Mouse (Mus musculus): ENCODE results near the gene Uqcr11.

Uqcr11 gene

DNA sequence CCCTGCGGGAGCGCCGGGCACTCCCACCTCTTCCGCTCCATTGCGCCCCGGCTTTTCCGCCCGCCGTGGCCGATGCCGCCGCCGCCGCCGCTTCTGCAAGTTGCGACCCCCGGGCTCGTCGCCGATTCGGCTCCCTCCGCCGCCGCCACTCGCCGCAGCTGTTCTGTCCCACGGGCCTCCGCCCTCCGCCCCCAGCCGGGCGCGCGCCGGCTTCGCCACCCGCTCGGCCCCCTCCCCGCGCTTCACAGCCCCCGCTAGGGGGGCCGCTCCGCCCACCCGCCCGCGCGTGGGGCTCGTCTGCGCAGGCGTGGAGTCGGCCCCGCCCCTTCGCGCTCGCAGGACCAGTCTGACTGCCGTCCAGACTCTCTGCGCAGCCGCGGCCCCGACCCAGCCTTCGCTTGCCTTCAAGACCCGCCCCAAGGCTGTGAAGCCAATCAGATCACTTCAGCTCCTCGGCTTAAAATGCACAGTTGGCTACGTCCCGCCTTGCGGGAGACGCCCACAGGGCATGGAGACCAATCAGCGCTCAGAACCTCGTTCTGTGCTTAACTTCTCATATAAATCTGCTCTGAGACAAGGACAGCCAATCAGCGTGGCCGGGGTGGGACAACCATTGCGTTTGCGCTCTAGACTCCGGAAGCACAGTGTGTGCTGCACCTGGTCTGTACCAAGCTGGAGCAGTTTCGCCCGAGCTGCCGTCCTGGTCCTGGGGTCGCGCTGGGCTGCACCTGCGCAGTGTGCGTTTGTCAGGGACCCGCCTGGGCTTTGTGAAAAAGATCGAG is 7.2 kb downstream of the Uqcr11 start, which contains the start of gene Mbd3:
Gene Mbd3, minus strand, starts transcription at position 360 of the 782 bp plus-strand sequence.
- DNase-seq (ENCODE audit: low spot score), result peak; percentile 96

DNA sequence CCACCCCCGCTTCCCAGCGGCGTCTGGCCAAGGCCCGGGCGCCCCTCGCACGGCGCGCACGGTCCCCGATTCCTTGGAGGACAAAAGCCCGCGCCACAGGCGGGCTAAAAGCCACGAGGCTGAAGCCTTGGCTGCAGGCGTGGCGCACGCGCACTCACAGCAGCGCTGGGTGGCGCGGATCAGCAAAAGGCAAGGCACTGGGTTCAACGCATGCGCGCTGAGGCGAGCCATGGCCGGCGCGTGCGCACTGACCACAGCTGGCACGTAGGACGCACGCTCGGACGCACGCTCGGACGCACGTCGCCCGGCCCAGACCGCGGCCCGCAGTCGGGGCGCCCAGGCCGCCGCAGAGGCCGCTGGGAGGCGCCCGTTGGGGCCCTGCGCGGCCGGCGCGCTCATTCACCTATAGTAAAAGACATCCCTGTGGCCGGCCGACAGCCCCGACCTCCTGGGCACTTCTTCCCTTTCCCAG is 7.9 kb downstream of the Uqcr11 start:
- peak; percentile 95 for DNase-seq (ENCODE audit: low spot score)

- no peak for DNase-seq (ENCODE audit: low spot score)
Observed at GRCm38 (mm10) chr10:80398174-80398535, 8.5 kb downstream of the Uqcr11 start.

DNA sequence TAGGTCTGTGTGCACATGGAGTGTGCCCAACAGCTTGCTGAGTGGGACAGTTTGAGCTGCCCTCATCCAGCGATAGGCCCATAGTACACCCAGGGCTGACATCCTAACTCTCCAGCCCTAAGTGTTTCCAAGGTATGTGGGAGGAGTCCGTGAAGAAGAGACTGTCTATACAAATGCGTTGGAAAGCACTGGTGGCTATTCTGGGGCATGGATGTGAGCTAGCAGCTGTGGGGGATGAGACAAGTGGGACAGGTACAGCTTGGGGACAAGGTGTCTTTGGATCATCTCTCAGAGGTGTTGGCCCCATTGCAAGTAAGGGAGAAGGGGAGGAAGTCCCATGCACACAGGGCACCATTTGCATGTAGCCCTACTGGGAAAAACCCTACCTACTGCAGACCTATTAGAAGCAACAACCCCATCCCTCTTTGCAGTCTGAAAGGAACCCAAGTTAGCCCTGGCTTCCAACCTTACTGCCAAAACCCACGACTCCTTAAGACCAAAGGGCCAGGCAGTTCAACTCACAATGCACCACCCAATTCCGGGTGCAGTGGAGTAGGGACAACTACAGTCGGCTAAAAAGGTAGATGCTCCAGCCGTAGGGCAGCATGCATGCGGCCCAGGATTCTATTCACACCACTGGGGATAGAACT is 9.0 kb downstream of the Uqcr11 start:
- DNase-seq (ENCODE audit: low spot score), result no peak

GRCm38 (mm10) chr10:80396822-80397523 is 9.7 kb downstream of the Uqcr11 start:
- no peak for DNase-seq (ENCODE audit: low spot score)

DNA sequence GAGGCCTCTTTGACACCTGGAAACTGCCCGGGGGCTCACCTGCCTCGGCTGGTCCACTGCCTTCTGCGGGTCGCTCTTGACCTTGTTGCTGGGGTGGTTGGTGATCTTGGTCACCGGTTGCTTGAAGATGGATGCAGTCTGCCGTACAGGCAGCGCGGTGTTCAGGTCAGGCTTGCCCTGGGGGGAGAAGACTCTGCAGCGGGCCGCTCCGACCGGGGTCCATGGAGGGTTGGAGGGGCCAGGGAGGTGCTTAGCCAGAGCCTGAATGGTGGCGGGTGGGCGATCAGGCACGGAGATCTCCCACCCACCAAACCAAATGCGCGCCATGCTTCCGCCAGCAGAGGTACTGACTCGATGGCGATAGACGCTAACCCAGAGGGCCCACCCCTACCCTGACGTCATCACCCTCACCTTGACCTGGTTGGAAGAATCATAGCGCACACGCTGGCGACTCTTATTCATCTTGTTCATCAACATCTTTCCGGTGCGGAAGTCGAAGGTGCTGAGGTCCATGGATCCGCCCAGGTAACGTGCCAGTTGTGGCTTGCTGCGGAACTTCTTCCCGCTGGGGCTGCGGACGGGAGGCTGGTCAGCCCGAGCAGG is 11.5 kb downstream of the Uqcr11 start:
- no peak for DNase-seq (ENCODE audit: low spot score)

GRCm38 (mm10) chr10:80392687-80393086 is 13.9 kb downstream of the Uqcr11 start:
- DNase-seq (ENCODE audit: low spot score), result no peak

GRCm38 (mm10) chr10:80390697-80391096 is 15.9 kb downstream of the Uqcr11 start:
- no peak for DNase-seq (ENCODE audit: low spot score)

DNA sequence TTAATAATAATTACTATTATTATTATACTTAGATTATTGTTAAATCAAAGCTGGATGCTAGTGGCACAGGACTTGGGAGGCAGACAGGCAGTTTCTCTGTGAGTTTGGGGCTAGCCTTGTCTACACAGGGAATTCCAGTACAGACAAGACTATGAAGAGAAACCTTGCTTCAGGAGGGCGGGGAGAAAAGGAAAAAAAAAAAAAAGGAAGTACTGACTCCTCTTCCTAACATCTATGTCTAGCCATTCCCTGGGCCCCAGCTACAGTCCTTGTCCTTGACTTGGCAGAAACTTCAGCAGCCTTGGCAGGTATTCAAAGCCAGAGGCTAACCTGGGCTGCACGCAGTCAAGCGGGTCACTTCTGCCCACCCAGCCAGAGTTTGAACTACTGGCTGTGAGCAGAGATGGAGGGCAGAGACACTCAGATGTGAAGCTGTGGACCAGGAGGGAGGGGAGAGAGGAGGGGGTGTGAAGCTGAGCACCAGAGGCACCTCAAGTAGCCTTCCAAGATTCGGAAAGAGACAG is 17.4 kb downstream of the Uqcr11 start:
- no peak for DNase-seq (ENCODE audit: low spot score)

DNA sequence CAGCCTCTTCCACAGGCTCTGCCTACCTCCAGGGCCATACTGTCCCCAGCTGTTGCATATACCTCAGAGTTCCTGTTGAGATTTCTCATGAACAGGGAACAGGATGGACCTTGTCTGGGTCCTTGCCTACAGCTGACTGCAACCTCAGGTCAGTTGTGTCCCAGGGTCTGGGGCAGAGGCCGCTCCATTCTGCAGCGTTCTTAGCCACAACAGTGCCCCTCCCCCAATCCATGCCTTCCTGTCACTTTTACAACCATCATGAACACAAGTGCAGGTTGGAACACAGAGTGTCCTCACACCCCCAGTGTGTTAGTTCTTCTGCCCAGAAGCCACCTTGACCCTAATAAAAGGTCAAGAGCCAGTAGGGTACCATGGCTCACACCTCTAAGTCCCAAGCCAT is 17.9 kb downstream of the Uqcr11 start:
- no peak for DNase-seq (ENCODE audit: low spot score)

DNA sequence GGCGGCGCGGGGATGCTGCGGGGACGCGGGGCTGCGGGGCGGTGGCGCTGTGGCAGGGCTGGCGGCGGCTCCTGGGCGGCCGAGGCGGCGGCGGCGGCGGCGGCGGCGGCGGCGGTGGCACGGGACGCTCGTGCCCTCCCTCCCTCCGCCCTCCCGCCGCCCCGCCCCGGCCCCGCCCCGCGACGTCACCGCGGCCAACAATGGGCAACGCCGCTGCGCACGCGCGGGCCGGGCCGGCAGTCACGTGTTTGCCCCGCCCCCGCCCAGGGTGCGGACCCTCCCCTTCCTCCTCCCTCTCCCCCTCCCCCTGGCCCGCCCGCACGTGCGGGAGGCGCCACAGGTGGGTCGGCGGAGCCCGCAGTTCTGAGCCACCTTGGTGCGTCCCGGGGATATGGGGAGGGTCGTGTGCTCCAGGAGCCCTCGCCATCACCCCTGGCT is 19.1 kb downstream of the Uqcr11 start, which contains the start of gene Mex3d:
Gene Mex3d, minus strand, starts transcription at position 138 of the 438 bp plus-strand sequence.
- DNase-seq (ENCODE audit: low spot score), result peak; percentile 71

DNA sequence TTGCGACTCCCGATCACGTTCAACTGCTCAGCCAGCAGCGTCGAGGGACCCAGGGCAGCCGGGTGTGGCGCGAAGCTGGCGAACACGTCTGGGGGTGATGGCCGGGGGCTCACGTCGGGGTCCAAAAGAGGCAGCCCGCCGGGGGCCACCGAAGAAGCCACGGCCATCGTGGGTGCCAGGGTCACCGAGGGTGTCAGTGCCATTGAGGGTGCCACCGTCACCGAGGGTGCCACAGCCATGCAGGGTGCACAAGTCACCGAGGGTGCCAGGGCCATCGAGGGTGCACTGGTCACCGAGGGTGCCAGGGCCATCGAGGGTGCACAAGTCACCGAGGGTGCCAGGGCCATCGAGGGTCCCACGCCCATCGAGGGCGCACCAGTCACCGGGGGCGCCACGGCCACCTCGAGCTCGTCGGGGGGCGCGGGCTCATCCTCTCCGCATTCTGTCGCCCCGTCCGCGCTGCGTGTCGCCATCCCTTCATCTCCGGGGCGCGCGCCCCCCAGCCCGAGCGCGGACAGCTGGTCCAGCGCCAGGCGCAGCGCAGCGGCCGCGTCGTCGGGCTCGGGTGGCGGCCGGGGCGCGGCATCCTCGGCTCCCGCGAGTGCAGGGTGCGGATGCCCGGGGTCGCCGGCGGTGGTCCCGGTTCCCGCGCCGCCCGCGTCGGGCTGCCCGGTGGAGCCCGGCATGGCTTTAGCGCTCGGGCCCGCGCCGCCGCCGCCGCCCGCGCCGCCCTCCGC is 19.7 kb downstream of the Uqcr11 start:
- no peak for DNase-seq (ENCODE audit: low spot score)

- DNase-seq (ENCODE audit: low spot score), result no peak
Observed at GRCm38 (mm10) chr10:80385811-80386734, 20.6 kb downstream of the Uqcr11 start.

GRCm38 (mm10) chr10:80385310-80385709 is 21.3 kb downstream of the Uqcr11 start:
- no peak for DNase-seq (ENCODE audit: low spot score)

GRCm38 (mm10) chr10:80384709-80385108 is 21.9 kb downstream of the Uqcr11 start:
- DNase-seq (ENCODE audit: low spot score), result no peak

GRCm38 (mm10) chr10:80384115-80384639 is 22.5 kb downstream of the Uqcr11 start:
- DNase-seq (ENCODE audit: low spot score), result no peak

DNA sequence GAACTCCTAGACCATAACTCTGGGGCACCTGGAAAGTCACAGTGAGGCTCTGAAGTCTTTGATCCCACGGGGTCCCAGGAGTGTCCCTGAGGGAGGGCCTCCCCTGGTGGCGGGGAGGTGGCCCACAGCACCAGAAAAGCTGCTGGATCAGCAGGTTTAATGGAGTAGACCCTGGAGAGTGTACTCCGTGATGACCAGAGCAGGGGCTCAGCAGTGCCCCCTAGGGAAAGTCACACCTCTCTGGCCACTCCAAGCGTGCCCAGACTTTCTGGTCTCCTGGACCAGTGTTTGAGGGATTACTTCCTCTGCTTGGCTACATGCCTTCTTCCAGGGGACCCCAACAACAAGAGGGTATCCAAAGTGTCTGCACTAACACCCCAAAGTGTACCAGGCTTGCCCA is 23.2 kb downstream of the Uqcr11 start:
- no peak for DNase-seq (ENCODE audit: low spot score)

GRCm38 (mm10) chr10:80382641-80383365 is 23.8 kb downstream of the Uqcr11 start:
- no peak for DNase-seq (ENCODE audit: low spot score)

DNA sequence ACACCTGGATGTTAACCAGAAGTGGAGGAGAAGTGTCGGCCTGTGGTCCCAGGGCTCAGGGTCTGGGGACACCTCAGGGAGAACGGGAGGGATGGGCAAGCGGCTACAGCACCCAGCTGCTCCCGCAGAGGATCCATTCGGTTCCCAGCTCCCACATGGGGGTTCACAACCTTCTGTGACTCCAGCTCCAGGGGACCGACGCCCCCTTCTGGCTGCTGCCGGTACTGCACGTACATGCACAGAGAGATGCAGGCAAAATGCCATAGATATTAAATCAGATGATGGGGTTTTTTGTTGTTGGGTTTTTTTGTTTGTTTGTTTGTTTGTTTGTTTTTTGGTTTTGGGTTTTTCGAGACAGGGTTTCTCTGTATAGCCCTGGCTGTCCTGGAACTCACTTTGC is 28.9 kb downstream of the Uqcr11 start:
- no peak for DNase-seq (ENCODE audit: low spot score)
